Mouse (Mus musculus) A20 (cell line): Measurements from ENCODE around the gene Srp68.
"Not testable (repeated sequence)": the region's sequence is repeated elsewhere in the genome, so short reads cannot be mapped to it uniquely, and the experiment has no call there.

Experiments used
- DNase-seq: peaks from one replicate; pipeline ENCODE4 v3.0.0-alpha.2; 2011; ENCODE audit warnings: low read depth, low spot score

Gene Srp68

DNA sequence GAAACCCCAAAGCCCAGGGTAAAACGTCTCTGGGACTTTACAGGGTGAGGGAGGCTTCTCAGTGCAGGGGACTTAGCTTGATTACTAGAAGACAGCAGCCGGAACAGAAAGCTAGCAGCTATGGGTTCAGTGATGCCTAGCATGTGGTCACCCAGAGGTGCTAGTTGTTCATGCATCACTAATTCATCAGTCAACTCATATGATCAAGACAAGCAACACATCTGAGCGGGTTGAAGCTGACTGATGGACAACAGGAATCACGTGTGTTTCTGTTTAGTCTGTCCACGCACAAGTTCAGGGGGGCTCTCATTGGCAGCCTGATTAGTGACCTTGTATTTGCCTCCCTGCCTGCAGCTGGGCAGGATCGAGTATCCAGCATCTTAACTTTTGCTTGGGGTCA, 10.0 kb upstream of the Srp68 start:
- peak; percentile 81 for DNase-seq

DNA sequence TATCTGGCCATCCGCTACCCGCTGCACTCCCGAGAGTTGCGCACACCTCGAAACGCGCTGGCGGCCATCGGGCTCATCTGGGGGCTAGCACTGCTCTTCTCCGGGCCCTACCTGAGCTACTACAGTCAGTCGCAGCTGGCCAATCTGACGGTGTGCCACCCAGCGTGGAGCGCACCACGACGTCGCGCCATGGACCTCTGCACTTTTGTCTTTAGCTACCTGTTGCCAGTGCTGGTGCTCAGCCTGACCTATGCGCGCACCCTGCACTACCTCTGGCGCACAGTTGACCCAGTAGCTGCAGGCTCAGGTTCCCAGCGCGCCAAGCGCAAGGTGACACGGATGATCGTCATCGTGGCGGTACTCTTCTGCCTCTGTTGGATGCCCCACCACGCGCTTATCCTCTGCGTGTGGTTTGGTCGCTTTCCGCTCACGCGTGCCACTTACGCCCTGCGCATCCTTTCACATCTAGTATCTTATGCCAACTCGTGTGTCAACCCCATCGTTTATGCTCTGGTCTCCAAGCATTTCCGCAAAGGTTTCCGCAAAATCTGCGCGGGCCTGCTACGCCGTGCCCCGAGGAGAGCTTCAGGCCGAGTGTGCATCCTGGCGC, 9.0 kb upstream of the Srp68 start:
- no peak for DNase-seq

DNA sequence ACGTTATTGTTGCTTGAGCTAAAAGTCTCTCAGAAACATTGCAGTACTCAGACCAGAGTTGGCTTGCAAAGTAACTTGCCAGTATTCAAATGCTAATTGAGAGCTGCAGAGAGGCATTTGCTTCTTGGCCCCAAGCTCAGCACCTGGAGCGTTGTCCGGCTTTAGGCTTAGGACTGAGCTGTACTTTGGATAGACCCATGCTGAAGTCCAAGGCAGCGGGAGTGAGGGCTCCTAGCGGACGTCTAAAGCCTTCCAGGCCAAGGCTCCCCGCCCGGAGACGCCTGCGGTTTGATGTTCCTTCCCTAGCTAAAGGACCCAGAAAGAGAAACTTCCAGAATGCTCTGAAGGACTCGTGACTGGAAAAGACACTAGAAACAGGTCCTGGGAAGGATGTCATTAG, 8.1 kb upstream of the Srp68 start:
- no peak for DNase-seq

DNA sequence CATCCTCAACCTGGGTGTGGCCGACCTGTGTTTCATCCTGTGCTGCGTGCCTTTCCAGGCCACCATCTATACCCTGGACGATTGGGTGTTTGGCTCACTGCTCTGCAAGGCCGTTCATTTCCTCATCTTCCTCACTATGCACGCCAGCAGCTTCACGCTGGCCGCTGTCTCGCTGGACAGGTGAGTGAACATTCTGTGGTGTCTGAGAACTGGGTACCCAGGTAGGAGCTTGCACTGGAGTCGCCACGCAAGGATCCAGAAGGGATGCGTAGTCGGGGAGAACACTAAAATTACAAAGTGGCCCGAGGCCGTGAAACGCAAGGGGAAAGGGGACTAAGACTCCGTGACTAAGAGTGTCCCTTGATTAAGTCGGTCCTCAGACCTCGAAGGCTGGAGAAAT, 7.7 kb upstream of the Srp68 start:
- DNase-seq, result no peak

DNA sequence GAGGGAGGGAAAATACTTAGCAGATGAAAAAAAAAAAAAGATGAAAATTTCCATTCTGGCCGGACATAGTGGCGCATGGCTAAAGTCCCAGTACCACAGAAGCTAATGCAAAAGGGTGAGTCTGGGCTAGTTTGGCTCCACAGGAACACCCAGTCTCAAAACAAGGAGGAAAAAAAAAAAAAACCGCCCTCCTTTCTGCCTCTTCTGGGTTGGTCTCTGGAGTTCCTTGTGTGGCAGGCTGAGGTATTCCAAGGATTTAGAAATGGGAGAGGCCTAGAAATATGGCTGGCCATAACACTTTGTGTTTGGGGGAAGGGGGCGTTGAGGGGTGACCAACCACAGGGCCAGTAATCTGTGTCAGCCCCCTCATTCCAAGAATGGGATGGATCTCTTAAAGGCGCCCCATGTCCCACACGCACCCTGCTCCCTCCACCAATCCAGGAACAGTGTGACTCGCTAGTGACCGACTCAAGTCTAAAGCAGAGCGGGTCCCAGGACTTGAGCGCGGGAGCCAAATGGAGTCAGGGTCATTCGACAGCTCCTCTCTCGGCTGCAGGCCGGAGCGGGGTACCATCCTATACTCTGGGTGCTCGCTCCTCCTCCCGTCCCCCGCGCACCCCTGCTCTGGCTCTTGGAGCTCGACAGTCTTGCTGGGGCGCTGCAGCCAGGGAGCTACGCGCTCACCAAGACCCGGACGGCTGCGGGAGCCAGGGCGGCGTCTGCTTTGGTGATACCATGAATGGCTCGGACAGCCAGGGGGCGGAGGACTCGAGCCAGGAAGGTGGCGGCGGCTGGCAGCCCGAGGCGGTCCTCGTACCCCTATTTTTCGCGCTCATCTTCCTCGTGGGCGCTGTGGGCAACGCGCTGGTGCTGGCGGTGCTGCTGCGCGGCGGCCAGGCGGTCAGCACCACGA, 7.0 kb upstream of the Srp68 start, which contains the start of gene Galr2:
Galr2 (plus strand) TSS at position 189 of the 913 bp plus-strand sequence.
- DNase-seq, result no peak

DNA sequence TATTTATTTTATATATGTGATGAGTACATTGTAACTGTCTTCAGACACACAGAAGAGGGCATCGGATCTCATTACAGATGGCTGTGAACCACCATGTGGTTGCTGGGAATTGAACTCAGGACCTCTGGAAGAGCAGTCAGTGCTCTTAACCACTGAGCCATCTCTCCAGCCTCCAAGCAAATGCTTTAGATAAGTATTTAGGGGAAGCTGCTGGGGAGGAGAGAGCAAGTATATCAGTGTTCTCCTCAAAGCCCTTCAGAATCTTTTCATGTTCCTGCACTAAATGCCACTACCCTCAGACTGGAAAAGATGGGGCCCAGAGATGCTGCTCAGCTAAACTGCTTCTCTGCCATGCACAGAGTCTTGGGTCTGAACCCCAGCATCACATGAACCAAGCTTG, 3.2 kb upstream of the Srp68 start:
- DNase-seq, result not testable (repeated sequence)

DNA sequence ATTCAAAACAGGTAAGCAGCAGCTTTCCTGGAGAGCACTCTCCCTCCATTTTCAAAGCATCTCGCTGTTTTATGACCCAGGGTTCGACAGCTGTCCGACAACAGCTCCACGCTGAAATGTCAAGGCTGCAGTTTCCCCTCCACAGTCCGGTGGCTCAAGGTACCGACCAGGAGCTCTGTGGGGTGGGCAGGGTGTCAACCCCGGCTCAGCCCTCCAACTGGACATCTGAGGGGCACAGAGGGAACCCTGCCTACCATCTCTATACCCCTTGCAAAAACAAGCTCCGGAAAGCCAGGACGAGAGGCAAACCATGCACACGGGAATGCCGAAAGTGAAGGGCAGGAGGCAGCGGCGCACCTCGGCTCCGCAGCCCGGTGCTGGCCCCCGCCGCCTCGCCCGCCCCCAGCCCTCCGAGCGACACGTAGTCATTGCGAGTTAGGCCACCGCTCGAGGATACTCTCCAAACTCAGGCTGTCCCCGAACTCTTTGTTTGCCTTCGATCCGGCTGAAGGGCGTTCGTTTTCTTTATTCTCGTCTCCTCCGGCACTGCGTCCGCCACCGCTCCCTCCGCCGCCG, 460 bp downstream of the Srp68 start:
- DNase-seq, result no peak

DNA sequence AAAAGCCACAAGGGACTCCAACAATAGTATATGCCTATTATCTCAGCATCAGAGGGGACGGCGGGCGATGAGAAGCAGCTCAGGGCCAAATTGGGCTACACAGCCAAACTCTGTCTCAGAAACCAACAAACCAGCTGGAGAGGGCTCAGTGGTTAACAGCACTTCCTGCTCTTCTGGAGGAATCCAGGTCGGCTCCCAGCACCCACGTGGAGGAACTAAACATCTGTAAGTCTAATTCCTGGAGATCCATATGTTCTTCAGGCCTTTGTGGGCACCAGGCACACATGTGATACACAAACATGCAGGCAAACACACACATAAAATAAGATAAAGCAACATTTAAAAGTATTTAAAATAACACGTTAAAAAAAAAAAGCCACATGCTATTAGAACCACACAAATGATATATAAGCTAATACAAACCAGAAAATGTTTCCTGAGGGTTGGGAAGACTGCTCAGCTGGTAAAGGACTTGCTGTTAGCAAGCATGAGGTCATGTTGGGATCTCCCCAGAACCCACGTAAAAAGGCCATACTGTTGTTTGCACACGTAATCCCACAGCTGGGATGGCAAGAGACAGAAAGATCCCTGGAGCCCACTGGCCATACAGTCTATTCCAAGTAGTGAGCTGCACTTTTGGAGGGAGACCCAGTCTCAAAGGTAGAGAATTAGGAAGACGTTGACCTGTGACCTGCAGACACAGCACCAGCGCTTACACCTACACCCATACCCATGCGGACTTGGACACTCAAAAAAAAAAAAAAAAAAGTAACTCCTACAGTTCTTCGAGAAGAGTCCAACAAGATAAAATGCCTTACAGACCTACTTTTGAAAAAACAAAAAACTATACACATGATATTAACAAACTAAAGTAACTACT, 1.2 kb downstream of the Srp68 start:
- DNase-seq, result peak; percentile 20

DNA sequence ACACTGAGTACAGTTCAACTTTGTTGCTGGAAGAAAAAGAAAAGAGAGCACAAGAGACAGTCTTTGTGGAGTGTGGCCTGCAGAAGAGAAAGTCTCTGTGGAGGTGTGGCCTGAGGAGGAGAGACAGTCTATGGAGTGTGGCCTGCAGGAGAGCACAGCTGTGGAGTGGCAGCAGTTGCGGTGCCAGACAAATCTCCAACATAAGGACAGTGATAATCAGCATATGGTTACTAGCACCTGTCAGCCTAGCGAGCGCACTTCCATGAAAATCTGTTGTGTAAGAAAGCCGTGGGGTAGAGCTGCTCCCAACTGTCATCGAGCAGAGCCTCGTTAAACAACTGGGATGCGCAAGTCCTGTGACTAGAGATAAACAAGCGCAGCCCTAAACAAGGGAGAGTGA, 4.5 kb downstream of the Srp68 start:
- DNase-seq, result no peak

DNA sequence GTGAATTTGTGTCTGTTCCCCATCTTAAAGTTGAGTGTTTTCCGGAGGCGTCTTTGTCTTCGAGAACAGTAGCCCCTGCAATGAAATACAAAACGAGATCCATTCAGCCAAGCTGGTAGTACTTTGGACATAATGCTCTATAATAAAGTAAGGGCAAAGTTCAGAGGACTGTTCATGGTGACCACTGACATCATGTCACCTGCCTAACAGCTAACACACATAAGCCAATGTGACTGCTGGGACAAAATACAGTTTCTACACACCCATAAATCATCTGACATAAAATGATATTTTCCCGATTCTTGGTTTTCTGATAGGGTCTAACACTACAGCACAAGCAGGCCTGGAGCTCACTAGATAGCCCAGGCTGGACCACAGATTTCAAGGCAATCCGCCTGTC, 5.7 kb downstream of the Srp68 start:
- DNase-seq, result no peak

DNA sequence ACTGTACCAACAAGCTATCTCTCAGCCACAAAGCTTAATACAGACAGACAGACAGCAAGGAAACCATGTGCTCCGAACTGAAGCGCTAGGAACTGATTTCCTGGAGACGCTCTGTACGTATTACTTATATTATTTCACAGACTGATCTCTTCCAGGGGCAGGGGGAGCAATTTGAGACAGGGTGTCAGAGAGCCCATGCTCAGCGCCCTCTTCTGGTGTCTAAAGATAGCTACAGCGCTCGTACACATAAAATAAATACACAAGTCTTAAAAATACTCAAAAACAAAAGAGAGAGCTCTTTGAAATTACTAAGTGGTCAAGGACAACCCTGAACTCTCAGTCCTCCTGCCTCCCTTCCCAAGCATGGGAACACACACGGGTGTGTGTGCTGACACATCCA, 6.4 kb downstream of the Srp68 start:
- peak; percentile 35 for DNase-seq

DNA sequence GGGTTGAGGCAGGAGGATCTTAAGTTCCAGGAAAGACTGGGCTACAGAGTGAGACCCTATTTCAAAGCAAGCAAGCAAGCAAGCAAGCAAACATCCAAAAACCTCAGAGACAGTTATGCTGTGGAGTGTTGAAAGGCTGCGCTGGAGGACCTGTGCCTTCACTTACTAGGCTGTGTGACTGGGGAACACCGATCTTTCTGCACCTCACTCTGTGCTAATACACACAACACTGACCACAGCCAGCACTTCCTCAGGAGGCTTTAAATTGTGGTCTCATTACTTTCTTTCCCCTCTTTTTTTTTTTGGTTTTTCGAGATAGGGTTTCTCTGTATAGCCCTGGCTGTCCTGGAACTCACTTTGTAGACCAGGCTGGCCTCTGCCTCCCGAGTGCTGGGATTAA, 8.2 kb downstream of the Srp68 start:
- no peak for DNase-seq

DNA sequence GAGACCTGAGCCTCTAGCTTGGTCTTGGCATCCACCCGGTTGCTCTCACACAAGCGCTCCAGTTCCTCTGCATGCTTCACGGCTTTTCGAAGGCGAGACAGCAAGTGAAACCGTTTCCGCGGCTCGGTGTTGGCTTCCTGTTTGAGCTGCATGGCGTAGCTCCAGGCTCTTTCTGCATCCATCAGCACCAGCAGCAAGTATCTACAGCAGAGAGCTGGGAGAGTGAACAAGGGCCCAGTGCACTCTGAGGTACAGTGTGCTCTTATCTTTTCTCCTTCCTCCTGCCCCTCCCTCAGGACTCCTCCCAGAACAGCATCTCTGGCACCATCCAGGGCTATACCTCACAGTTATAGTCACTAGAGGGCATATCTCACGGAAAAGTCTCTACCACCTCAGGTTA, 8.7 kb downstream of the Srp68 start:
- no peak for DNase-seq

DNA sequence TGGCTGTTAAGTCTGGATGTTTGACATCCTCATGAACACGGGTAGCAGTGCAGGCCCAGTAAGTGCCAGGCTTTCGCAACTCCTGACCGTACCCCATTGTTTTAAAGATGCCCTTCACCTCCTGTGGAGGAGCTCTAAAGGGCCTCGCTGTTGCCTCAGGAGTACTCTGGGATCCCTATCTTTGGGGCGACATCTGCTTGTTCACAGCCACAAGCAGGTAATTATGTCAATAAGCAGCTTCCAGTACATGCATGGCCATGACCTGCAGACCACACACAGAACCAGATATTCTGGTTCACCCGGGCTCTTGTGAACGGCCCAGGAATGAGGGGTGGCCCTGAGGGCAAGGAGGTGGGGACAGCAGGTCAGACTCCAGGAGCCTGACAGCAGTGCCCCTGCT, 13.8 kb downstream of the Srp68 start:
- DNase-seq, result no peak

DNA sequence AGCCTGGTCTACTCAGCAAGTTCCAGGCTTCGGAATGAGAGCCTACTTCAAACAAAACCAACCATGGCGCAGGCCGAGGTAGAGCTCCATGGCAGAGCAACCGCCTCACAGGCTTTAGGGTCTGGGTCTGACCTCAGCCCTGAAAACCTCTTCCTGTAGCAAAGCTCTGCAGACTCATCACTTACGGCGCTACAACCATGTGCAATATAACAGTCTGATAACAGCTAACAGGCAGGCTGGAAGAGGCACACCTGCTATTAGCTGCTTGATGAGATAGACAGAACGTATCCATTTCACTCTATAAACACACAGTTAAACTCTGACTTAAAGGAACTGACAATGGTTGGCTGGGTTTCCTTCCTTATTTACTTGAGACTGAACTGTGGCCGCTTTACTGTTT, 14.6 kb downstream of the Srp68 start:
- no peak for DNase-seq

DNA sequence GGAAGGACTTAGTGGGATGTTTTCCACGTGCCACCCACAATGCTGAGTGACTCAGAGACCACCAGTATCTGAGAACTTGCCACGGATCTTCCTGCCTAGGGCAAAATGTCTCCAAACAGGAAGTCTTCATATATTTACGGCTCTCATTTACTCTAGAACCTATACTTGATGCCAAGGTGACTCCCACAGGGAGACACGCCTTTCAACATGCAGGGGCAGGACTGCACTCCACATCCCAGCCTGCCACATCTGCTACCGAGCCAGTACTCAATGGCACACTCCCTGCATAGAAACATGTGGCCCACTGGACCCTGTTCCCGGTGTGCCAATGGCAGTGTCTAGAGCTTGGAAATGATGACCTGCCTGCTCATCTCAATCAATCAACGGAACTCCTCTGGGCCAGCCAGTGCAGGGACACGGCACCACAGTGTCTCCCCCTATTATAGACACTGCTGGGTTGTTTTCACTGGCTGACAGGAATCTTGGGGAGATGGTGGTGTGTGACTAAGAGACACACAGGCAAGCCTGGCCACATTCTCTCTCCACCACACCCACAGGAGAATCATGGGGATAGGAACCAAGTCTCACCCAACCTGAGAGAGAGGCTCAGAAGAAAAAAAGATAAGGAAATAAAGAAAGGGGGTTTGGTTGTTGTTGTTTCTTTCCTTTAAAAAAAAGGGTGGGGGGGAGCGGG, 17.9 kb downstream of the Srp68 start:
- no peak for DNase-seq

DNA sequence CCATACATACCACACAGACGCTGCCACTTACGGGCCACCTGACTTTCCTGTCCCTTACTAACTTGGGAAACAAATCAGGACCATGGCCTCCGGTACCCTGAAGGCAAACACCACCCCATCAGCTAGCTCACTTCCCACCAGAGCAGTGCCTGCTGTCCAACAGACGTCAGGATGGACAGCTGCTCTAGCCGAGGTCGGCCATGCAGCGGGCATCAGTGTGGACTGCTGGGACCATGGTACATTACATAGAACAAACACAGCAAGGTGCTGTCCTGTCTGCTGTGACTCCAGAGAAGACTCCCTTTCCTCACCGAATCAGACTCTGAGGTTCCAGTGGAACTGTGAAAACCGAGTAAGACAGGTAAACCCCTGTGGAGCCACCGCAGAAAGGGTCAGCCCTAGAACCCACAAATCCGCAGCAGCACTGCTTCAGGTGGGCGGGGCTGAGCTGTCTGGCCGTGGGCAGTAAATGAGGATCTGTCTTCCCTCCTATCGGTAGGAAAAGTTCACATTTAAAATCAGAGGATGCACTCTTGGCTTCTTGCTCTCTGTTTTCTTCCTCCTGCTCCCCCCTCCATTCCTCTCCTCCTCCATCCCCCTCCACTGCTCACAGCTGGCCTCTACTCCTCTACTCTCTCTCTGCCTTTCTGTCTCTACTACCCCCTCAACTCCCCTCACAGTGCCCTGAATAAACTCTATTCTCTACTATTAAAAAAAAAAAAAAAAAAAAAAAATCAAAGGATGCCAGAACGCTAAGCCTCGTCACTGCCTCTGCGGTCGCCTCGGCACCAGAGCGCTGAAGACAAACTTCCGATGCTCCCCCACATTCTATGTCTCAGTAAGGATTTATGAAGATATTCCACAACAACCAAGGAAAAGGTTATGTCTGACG, 18.7 kb downstream of the Srp68 start:
- DNase-seq, result no peak

DNA sequence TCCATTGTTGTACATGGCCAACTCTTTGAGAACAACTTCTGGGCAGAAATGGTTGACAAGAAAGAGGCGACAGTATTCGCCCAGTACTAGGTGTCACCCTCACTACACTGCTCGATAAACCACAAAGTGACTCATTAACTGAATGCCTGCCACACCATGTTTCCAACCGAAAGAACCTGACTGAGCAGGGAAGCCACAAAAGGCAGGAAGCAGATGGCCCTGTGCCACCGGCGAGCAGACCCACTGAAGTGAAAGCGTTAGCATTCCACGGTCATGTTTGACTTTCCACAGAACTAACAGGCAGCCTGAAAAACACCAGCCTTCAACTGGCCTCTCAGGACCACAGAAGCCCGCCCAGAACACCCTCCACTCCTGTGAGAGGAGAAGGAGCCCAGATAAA, 19.4 kb downstream of the Srp68 start:
- DNase-seq, result no peak

DNA sequence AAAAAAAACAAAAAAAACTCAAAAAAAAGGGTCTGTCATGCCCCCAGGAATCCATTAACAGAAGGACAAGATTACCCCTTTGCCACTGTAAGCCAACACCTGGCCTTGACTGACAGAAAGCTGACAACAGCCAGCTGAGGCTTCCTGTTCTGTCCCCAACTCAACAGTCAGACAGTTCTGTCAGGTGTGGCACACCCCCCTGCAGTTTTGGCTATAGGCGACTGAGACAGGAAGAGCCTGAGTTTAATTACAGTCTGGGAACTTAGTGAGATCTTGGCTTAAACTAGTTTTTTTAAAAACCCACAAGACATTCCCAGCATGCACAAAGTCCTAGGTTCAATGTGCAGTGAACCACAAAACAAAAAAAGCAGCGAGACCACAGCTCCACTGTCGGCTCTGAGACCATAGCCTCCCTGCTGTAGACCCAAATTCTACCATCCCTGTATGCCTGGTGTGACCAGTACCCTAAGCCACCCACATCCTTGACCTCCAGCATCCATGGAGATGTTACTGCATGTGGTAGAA, 20.9 kb downstream of the Srp68 start:
- DNase-seq, result no peak

DNA sequence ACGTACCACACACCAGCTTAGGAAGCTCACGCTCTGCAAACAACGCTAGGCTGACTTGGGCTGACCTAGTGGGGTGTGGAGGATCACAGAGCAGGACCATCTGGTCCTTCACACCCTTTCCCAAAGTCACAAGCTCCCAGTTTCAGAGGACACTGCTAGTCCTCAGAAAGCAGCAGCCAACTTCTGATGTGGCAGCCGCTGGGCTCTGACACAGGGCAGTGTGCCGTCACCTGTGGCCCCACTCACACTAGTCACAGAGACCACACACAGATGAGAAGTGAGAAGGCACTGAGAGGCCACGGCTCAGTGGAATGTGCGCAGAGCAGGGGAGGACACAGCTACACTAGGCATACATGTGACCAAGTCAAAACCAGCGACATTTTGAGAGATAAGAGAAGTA, 23.1 kb downstream of the Srp68 start:
- DNase-seq, result no peak
